Mouse (Mus musculus) E14TG2a.4 (cell line): ENCODE data around the gene Abcb4.
"Not testable (repeated sequence)": the region's sequence is repeated elsewhere in the genome, so short reads cannot be mapped to it uniquely, and the experiment has no call there.

Experiments used
- CTCF ChIP-seq: conservative IDR thresholded peaks from 2 replicates; pipeline ENCODE4 v1.5.1; 2014; ENCODE audit warnings: low read length
- NANOG ChIP-seq: IDR thresholded peaks from 2 replicates; pipeline ENCODE4 v1.6.1; 2014; ENCODE audit warnings: borderline replicate concordance, low read length, mixed read lengths
- POU5F1 ChIP-seq: IDR thresholded peaks from 2 replicates; pipeline ENCODE4 v1.6.1; 2014; ENCODE audit warnings: low read length, borderline replicate concordance

DNA sequence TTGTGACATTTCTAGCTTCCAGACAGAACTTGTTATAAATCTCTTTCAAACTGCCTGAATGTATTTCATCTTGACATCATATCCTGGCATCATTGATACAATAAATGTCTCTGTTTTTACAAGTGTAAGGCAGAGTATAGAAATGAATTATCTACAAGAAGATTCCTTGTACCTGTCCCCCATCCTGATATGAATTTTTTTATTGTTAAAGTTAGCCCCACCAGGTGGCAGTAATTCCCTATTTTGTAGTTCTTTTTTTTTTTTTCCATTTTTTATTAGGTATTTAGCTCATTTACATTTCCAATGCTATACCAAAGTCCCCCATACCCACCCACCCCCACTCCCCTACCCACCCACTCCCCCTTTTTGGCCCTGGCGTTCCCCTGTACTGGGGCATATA is 47.7 kb downstream of the Abcb4 start:
- TF ChIP-seq CTCF, NANOG, POU5F1: not testable (repeated sequence)
